Mouse (Mus musculus): ENCODE results near the gene Smox.
"Not testable (repeated sequence)": the region's sequence is repeated elsewhere in the genome, so short reads cannot be mapped to it uniquely, and the experiment has no call there.

Gene Smox

DNA sequence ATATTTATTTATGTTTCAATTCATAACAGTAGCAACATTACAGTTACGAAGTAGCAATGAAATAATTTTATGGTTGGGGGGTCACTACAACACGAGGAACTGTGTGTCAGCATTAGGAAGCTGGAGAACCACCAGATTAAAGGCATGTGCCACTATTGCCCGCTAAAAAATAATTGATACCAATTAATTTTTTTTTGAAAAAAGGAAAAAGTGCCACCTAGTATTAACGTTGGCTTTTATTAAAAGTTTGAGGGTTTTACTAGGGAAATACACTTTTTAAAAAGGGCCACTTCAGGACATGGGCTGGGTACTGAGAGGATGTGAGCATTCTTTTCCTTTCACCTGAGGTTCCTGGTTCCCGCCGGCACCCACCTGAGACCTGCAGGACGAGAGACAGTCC, at the start of gene Smox:
Smox (plus strand) TSS at position 301 of the 400 bp plus-strand sequence.
- DNase-seq: no peak

DNA sequence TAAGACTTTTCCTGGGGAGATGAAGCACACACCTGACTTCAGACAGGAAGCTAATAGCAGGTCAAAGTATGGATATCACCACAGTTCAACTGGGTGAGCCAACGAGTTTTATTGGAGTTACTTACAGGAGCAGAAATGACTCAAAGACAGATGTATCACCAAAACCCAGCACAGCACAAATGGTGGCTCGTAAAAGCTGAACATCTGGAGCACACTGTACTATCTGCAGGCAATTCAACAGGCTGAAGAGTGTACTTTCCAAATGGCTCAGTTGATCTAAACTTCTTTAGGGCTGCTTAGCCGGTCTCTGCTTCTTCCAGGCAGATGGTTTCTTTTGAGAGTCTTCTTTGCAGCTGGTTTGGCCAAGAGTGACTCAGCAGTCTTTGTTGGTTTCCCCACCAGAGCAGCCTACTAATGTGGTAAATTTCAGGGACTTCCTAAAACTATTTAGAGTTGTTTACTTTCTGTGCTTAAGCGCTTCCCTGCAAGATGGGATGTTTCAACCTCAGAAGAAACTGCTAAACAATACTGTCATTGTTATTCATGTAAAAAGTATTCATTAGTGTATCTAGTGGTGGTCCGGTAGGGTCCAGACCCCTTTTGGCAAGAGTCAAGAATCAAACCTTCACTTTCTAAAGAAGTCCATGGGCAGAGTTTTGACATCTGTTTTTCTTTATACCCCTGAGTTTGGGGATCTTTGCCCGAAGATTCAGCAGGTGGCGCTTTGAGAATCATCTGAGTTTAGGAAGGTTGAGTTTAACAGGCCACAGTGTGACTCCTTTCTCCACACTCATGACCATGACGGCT, 48.0 kb upstream of the Smox start:
- no peak for DNase-seq

DNA sequence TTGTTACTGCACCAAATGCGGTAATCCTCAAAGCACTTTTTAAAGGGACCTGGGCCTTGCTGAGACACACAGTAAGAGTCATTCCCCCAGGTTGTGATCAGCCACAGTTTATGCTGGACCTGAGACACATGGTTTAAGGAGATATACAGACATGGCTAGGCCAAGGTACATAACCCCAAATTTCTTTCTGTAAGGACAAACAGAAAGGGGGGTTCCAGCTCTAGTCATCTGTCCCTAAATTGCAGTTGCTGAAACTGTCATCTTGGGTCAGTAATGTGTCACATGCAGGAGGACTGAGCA, 47.5 kb upstream of the Smox start:
- DNase-seq: no peak

DNA sequence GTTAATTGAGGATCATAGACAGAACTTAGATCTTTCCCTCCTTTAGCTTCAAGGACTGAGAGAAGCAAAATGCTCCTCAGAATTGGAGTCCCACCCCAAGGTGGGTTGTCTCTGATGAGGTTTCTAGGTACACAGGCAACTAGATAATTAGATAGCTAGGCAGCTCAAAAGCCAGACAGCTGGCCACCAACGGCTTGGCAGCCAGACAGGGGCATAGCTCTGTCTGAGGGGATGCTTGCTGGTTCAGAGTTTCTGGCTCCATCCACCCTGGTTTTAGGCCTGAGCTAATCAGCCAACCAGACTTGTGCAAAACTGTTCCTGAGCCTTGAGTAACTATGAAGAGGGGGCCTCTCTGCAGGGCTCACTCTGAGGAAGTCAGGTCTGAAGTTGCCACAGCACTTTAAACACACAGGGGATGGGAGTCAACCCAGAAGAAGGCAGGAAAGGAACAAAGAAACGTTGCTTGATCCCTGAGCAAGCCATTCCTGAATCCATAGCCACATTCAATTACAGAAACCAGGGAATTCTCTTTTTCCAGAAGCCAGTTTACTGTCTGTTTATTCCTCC, 44.8 kb upstream of the Smox start:
- no peak for DNase-seq

DNA sequence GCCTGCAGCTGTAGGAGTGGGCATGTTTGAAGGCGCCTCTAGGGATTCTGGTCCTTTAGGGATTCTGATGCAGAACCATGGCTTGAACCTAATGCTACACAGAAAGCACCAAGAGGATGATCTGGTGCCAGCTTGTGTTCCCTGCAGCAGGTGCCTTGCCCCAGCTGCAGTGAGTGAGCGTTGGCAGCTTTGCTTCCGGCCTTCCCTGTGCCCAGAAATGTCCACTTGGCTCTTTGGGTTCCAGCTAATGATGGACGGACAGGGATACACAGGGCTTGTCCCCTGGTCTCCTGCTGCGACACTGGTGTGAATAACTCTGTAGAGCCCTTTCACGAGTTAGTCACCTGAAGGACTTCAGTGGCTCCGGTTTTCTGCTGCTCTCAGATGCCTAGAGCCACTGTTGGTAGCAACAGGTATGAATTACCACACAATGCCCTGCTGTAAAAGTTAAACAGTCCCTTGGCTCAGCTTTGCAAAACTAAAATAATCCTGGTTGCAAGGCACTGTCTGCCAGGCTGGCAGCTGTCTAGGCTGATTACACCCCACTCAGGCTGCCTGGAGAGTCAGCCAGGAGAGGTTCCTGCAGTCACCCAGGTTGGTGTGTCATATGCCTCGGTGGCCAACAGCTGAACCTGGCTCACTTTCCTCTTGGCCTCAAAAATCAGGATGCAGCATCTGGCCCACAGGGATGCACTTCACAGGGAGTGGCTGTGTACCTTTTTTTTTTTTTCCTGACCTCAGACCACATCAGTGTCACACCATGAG, 43.5 kb upstream of the Smox start:
- DNase-seq: no peak

DNA sequence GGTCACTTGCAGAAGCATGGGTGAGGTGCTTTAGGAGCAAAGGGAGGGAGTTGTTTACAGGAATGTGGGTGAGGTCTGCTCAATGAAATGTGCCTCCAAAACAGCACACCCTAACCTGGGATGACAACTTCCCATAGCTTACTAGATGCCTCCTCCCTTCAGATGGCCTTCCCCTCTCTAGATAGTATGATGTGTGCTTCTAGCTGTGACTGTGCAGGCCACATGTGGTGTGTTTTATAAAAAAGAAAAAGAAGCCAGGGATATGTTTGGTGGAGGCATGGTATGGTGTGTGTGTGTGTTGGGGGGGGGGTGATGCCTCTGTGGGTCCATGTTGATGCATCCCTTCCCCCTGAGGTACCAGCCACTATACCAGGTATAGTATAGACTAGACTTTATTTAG, 42.9 kb upstream of the Smox start:
- no peak for DNase-seq

DNA sequence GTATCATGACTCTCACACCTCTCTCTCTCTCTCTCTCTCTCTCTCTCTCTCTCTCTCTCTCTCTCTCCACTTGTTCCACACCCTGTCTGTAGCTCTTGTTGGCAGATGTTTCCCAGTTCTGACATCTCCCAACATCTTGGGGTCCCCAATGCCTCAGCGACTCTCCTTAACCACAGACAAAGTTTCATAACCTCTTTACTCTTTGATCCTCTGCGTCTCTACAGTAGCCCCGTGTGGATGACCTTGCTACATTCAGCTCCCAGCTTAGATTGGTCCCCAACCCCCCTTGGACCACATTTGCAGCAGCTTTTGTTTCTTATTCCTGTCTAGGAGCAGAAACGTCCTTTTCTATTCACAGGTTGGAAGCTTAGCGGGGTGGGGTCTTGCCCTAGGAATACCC, 41.6 kb upstream of the Smox start:
- DNase-seq: no peak

DNA sequence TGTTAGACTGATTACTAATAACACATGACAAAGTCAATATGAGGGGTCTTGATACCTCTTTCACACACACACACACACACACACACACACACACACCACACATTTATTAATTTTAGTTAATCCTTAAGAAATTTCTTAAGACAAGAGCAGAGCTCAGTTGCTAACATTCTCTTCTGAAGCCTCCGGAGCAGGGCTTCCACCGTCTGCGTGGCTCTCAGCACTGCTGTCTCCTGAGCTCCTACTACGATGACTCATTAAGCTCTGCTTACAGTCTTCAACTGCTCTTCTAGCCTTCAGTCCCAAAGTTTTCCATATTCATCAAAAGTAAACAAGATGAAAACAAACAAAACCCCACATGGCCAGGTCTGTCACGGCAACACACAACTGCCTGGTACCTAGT, 40.8 kb upstream of the Smox start:
- no peak for DNase-seq

DNA sequence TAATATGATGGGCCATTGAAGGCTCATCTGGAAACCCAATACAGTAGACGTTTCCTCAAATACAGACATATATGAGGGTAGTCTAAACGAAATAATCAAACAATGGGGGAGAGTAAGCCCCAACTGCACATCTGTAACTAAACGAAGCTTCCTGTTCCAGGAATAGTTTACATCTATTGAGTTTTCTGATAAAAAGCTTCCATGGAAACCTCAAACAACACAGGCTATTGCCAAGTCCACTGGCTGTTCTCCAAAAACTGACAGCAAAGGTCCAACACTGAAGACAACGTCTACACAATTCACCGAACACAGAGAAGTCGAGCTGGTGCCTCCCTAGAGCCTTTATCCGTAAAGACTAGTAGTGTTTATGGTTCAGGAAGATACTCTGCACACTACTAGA, 33.6 kb upstream of the Smox start:
- no peak for DNase-seq

DNA sequence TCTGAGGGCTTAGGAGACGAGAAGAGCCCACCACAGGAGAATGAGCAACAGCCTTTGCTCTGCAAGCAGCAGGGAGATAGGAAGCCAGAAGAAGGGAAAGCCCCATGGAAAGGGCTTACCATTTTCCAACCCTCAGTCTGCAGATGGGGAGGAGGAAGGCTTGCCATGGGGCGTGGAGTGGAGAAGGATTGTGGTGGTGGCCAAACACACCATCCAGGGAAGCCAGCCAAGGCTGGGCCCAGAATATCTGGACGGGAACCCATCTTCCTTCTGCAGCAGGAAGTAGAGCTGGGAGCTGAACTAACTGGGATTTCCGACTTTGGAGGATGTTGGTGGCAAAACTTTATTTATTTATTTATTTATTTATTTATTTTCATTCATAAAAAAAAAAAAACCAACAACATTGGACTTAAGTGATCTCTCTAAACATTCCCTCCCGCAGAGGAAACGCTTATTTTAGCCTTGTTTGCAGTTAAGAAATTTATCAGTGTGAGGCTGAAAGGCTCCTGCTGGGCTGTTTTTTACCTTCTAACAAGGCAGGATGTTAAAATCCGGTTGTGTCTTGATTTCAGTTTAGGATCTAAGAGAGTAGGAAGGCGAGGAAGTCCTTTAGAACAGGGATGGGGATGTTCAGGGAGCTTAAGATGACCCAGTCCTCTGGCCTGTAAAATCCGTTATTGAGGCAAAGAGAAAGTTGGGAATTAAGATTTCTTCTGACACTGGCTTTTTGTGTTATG, 30.2 kb upstream of the Smox start:
- no peak for DNase-seq

DNA sequence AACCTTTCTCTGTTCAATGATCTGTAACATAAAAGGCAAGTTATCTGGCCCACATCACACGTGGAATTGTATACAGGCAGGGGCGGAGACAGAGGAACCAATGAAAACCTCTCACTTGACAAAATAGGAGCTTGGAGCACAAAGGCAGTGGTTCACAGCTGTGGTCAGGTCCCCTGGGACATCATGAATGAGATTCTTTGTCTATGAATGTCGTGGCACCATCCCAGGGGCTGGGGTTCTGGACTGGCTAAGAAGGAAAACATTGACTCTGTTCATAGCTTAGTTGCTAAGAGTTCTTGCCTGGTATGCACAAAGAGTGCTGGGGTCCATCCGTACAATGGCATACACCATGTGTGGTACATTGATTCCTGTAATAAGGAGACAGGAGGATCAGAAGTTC, 28.3 kb upstream of the Smox start:
- DNase-seq: no peak

DNA sequence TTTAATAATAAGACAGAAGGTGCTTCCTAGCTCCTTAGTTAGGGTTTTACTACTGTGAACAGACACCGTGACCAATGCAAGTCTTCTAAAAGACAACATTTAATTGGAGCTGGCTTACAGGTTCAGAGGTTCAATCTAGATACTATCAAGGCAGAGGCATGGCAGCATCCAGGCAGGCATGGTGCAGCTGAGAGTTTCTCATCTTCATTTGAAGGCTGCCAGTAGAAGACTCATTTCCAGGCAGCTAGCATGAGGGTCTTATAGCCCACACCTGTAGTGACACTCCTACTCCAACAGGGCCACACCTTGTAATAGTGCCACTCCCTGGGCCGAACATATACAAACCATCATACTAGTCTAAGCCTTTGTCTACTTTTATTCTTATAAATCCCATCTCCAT, 27.1 kb upstream of the Smox start:
- DNase-seq: no peak

DNA sequence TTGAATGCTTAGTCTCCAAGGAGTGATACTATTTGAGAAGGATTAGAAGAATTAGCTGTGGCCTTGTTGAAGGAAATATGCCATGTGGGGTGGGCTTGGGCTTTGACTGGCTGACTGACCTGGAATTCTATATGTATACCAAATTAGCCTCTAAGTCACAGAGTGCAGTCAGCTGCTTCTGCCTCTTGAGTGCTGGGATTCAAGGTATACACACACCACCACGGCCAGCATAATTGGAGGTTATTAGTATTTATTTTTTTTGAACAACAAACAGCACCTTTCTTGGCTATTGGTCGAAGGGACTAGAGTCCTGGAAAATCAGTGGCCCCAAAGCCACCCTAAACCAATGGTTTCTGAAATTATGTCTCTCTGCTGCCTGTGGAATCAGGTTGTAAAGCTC, 24.6 kb upstream of the Smox start:
- no peak for DNase-seq

DNA sequence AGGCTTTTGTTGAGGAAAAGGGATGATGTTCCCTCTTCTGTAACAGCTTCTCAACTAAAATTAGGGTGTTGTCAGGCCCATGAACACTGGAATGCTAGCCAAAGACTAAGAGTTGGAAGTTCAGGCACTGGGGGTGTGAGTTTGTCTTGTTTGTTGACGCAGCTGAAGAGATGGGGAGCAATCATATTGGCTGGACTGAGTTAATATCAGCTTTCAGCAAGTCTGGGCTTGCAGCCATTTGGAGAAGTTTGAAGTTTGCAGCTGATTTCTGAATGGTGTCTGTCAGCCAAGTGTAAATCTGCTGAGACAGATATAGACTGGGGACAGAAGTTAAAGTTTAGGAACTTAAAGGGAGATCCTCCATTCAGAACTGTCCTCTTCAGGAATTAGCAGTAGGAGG, 21.4 kb upstream of the Smox start:
- DNase-seq: no peak

DNA sequence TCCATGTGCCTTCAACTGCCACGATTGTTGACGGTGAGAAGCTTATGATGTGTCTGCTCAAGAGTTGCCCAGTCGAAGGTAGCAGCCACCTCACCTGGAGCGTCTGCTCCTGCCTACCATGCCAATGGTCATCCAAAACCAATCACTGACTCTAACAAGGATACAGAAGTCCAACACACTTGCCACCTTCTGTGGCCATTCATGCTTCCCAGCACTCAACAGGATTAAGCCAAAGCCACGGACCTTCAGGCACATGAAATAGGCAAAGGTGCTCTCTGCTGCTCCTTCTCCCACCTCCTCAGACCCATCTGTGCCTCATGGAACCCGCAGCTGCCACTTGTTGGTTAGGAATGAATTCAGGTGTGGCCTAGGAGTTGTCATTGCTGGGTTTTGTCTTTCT, 17.5 kb upstream of the Smox start:
- DNase-seq: no peak

DNA sequence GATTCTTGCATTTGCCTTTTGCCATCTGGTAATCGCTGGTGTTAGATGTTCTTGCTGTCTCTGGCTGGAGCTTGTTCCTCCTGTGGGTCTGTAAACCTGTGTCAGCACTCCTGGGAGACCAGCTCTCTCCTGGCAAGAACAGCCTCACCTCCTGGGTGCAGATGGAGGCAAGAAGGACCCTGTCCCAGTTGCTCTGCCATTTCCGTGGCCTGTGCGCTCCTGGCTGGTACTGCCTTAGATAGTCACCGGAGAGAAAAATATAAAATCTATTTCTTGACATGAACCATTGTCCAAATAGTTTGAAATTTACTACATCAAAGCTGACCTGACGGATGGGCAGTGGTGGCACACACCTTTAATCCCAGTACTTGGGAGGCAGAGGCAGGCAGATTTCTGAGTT, 14.2 kb upstream of the Smox start:
- DNase-seq: not testable (repeated sequence)

DNA sequence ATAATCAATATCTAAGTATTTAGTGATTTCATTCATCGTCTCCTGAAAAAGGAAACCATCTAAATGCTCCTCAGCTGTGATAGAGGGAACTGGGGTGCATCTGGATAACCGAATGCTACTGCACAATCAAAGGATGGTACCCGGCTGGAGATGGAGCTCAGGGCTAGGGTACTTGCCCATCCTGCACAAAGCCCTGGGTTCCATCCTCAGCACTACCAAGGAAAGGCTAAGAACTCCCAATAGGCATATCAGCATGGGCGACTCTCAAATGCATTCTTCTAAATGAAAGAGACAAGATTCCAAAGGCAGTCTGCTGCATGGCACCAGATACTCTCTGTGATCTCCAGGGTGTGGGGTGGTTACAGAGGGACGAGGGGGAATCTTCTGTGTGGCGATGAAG, 13.4 kb upstream of the Smox start:
- no peak for DNase-seq

DNA sequence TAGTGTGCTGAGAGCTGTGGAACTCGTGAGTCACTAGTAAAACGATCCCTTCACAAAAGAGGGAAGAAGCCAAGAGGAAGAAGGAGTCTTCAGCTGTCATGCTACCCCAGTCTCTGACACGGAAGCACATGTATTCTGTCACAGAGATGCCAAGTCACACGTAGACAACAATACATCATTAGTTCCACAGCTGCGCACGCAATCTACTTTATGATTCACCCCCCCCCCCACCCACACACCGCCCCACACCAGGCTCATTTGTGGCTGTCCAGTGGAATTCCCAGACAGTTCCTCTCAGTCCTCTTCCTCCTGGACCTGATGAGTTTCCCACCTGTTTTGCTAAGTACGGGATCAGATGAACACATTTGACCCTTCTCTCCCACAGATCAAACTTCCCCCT, 12.9 kb upstream of the Smox start:
- DNase-seq: no peak

DNA sequence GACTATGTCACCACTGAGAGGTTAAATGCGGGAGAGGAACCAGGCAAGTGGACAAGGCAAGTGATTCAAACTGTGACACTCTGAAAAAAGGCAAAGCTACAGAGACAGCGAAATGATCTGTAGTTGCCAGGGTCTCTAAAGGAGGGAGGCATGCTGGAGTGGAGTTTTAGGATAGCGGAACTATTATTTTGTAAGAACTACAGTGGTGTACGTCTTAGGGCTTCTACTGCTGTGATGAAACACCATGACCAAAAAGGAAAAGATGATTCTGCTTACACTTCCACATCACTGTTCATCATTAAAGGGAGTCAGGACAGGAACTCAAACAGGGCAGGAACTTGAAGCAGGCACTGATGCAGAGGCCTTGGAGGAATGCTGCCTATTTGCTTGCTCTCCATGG, 12.4 kb upstream of the Smox start:
- no peak for DNase-seq

DNA sequence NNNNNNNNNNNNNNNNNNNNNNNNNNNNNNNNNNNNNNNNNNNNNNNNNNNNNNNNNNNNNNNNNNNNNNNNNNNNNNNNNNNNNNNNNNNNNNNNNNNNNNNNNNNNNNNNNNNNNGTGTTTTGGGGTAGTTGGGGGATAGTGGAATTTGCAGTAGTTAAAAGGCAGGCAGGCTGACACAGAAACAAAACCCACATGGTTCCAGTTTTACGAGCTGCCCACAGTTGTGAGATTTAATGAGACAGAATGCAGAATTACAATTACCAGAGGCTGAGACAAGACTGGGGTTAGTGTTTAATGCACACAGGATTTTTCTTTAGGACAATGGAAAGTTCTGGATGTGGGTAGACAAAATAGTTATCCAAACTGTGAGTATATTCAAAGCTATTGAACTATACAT, 9.6 kb upstream of the Smox start:
- DNase-seq: no peak

DNA sequence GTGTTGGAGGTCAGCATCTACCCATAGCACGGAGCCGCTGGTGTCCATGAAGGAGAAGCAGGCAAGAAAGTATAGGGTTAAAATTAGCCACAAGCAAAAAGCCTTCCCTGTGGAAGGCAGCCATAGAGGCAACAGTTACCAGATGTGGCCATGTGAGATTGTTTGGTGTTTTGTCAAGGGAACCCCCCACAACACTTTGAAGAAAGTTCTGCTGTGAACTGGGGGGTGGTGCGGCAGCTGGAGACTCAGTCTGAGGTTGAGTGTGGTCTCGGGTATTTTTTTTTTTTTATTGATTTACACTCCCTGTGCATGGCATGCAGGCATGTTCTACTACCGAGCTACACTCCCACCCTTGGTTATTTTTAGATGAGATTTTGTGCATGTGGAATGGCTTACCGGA, 8.8 kb upstream of the Smox start:
- DNase-seq: no peak

DNA sequence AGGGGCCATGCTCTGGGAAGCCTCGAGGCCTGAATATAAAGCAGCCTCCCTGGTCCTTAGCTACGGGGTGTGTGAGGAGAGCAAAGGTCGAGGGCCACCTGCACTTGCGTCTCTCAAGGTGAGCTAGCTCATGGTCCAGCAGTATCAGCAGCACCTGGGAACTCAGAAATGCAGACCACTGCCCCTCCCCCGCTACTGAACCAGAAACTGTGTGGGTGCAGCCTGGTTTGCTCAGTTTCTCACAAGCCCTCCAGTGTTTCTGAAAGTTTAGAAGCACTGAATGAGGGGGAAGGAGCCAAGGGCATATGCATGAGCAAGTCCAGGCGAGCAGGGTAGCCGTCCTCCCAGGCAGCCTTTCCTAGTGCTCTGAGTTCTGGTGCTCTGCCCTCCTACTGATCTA, 7.7 kb upstream of the Smox start:
- DNase-seq: no peak

DNA sequence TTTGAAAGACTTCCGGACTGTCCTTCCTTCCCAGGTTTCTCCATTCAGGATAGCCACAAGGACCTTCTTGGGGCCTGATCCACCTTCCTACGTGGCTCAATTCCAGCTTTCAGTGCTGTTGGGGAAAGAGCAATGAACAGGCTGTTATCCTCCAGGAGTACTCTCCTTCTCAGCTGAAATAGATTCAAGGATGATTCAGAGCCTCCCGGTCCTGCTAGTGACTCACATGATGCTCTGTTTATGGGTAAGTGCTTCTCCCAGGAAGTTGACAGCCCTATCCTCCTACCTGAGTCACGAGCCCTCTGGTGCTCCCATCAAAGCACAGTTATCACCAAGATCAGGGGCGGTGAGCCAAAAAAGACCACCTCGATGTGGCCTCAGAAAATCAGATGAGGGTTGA, 7.1 kb upstream of the Smox start:
- DNase-seq: no peak

DNA sequence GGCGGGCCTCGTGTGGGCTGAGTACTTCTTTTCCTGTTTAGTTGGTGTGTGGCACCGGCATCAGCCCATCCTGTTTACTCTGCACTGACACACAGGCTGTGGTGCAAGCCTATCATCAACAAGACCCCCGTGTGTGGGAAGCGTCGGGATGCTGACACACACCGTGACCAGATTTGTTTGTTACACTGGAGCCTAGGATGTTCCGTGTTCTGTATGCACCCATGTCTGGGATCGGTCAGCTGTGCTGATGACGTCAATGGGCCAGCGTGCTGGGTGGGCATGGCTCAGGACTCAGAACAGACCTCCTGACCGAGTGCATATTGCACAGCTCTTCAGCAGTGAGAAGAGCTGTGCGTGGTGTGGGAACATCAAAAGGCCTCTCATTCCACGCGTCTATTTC, 6.2 kb upstream of the Smox start:
- DNase-seq: no peak
